Mouse (Mus musculus) hindbrain, embryonic 15.5 days (tissue): ENCODE results near the gene Ccdc120. TPM values are rescaled to one million over a fixed set of nuclear protein-coding genes. Genes with fewer than 3 reads are reported as not detected.
"Not testable (repeated sequence)": the region's sequence is repeated elsewhere in the genome, so short reads cannot be mapped to it uniquely, and the experiment has no call there.

Source experiments
- ATAC-seq: fragments of 200-750 bp; cut with Nextera tagmentation; 2 replicates; pipeline ENCODE4 v1.8.0; 2017; ENCODE audit warnings: low read depth, moderate number of reproducible peaks, moderate TSS enrichment; ENCODE audit not compliant: low FRiP score
- H3K27ac ChIP-seq: fragments of 300-500 bp; sonication (generic); replicated peaks from 2 replicates; pipeline ENCODE4 v1.5.1; 2015; ENCODE audit warnings: mild to moderate bottlenecking, inconsistent platforms
- H3K27me3 ChIP-seq: fragments of 300-500 bp; sonication (generic); 2 replicates; pipeline ENCODE4 v1.6.1; 2015; ENCODE audit warnings: control low read depth, inconsistent platforms
- H3K36me3 ChIP-seq: fragments of 300-500 bp; sonication (generic); 2 replicates; pipeline ENCODE4 v1.6.1; 2015; ENCODE audit warnings: control low read depth, inconsistent platforms
- H3K4me1 ChIP-seq: fragments of 300-500 bp; sonication (generic); replicated peaks from 2 replicates; pipeline ENCODE4 v1.6.1; 2015; ENCODE audit warnings: control low read depth, inconsistent platforms
- H3K4me2 ChIP-seq: fragments of 300-500 bp; sonication (generic); 2 replicates; pipeline ENCODE4 v1.6.1; 2015; ENCODE audit warnings: moderate library complexity, mild to moderate bottlenecking, inconsistent platforms
- H3K4me3 ChIP-seq: fragments of 300-500 bp; sonication (generic); 2 replicates; pipeline ENCODE4 v1.5.1; 2015; ENCODE audit warnings: mild to moderate bottlenecking, inconsistent platforms
- H3K9ac ChIP-seq: fragments of 300-500 bp; sonication (generic); 2 replicates; pipeline ENCODE4 v1.6.1; 2015; ENCODE audit warnings: inconsistent platforms
- H3K9me3 ChIP-seq: fragments of 300-500 bp; sonication (generic); 2 replicates; pipeline ENCODE4 v1.6.1; 2016; ENCODE audit warnings: control low read depth, inconsistent platforms
- WGBS: fragments of 180-500 bp; shearing (Covaris S2); methylation state at CpG from one replicate; pipeline ENCODE4 v1.1.7; 2015; 5-methylcytosine and 5-hydroxymethylcytosine counted together
- polyA plus RNA-seq: library from polyadenylated mRNA; unstranded; fragments of >200 nt; fragmentation: Nextera tagmentation; extraction: Ambion mirVana; gene quantifications from 2 replicates; pipeline ENCODE4 v1.2.1, GENCODE M21; 2015

Ccdc120 gene
- polyA plus RNA-seq, 1 experiment from 2014 or later, result 66.1 TPM

DNA sequence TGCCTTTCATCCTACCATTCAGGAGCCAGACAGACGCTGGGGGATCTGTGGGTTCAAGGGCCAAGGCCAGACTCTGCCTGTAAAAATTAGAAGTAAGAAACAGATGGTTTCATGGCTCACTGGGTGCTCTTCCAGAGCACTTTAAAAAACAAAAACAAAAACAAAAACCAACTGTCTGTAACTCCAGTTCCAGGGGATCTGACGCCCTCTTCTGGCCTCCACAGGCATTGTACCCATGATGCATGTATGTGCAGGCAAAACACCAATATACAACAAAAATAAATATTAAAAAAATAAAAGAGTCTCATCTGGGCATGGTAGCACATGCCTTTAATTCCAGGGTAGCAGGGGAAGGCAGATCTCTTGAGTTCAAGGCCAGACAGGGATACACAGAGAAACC, 22.1 kb upstream of the Ccdc120 start:
- no peak overlapping the region for H3K4me2 ChIP-seq
- no peak overlapping the region for H3K27ac ChIP-seq
- H3K9ac ChIP-seq, result no peak overlapping the region
- H3K36me3 ChIP-seq, result 0 out of 2 replicates have a peak, but pooled peaks cover 8% of the 10 kb centered on the region
- no peak for ATAC-seq
- no peak overlapping the region for H3K4me3 ChIP-seq
- no peaks in the 10 kb centered on the region for H3K9me3 ChIP-seq
- 47% methylated on average over 2 of the region's 2 CpGs for WGBS
- no peaks in the 10 kb centered on the region for H3K4me1 ChIP-seq
- no peaks in the 10 kb centered on the region for H3K27me3 ChIP-seq

DNA sequence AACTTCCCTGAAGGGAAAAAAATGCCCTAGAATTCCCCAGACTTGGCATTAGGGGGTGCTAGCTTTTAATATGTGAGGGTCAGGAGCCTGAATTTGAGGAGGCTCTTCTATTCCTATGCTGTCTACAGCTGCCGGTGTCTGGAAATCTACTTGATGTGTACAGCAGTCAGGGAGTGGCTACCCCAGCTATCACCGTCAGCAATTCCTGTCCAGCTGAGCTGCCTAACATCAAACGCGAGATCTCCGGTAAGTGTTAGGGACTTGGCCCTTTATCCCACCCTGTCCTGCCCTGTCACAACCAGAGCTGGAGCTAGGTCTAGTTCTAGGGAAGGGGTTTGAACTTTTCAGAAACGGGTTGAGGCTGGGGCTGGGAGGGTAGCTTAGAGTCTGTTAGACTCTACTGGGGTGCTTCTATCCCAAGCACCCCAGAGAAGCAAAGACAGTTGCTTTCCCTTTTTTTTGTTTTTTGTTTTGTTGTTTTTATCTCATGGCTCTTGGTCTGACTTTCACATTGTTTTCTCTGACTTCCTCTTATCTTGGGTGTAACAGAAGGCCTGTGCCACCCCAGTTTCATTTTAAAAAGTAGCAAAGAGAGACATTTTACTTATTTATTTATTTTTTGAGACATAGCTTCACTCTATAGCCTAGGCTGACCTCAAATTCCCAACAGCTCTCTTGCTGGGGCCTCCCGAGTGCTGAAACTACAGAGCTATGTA, 18.8 kb upstream of the Ccdc120 start:
- Histone ChIP-seq H3K36me3 (peaks cover 22% of the 10 kb centered on the region), H3K4me3 (no peak overlapping the region)
- 88% methylated on average over 7 of the region's 7 CpGs for WGBS

DNA sequence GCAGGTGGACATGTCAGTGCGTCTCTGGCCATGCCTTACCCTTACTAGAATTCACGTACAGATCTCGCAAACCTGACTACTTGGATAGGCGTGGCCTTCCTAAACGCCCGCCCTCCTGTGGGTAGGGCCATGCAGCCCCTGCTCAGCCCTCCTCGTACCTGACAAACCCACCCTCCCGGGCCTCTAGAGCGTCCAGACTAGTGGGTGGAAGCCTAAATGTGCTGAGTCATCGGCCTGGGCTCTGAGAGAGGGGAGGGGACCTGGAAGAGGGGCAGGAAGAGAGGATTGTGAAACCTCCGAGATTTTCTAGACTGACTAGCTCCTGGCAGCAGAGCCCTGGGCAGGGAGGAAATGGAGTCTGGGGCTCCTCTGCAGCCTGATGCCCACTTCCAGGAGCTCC, 15.1 kb upstream of the Ccdc120 start:
- Histone ChIP-seq H3K4me1 (peaks cover 28% of the 10 kb centered on the region), H3K9ac (peak overlapping the region; percentile 33), H3K36me3 (peaks cover 22% of the 10 kb centered on the region), H3K27ac (no peak overlapping the region), H3K27me3 (no peaks in the 10 kb centered on the region), H3K4me3 (peak overlapping the region; percentile 69), H3K4me2 (peak overlapping the region; percentile 67), H3K9me3 (no peaks in the 10 kb centered on the region)
- 20% methylated on average over 11 of the region's 11 CpGs for WGBS
- ATAC-seq, result peak; percentile 17; the same call in 1 of the 2 replicates

More for the DNA sequence above, 18.8 kb upstream of the Ccdc120 start:
- H3K27me3 ChIP-seq, result no peaks in the 10 kb centered on the region
- H3K9me3 ChIP-seq, result no peaks in the 10 kb centered on the region
- ATAC-seq, result no peak
- H3K9ac ChIP-seq, result no peak overlapping the region
- H3K4me1 ChIP-seq, result peaks cover 18% of the 10 kb centered on the region
- no peak overlapping the region for H3K27ac ChIP-seq
- H3K4me2 ChIP-seq, result no peak overlapping the region

DNA sequence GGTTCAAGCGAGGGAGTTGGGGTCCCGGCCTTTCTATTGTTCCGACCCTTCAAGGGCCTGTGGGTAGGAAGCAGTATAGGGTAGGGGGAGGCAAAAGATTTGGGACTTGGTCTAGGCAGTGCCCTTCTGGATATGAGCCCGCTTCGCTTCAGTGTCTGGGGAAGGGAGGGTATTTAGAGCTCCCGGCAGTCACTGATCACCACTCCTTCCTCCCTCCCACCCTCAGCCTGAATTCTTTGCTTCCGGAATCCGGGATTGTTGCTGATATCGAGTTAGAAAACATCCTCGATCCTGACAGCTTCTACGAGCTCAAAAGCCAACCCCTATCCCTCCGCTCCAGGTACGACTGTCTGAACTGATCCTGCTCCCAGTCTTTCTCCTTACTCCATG, 14.6 kb upstream of the Ccdc120 start:
- Histone ChIP-seq H3K9ac (peak overlapping the region; percentile 33), H3K4me3 (peak overlapping the region; percentile 69), H3K4me1 (peaks cover 28% of the 10 kb centered on the region), H3K4me2 (peak overlapping the region; percentile 67), H3K27me3 (no peaks in the 10 kb centered on the region), H3K9me3 (no peaks in the 10 kb centered on the region), H3K27ac (no peak overlapping the region), H3K36me3 (peaks cover 22% of the 10 kb centered on the region)
- ATAC-seq, result no peak
- WGBS, result 31% methylated on average over 13 of the region's 13 CpGs

- H3K4me1 ChIP-seq, result peaks cover 28% of the 10 kb centered on the region
- peak overlapping the region; percentile 69 for H3K4me3 ChIP-seq
- H3K9me3 ChIP-seq, result no peaks in the 10 kb centered on the region
- 0 out of 2 replicates have a peak overlapping the region, but pooled peaks have one; percentile 33 for H3K9ac ChIP-seq
- H3K36me3 ChIP-seq, result peaks cover 22% of the 10 kb centered on the region
- no peak for ATAC-seq
- WGBS, result 17% methylated on average over 9 of the region's 9 CpGs
- no peak overlapping the region for H3K27ac ChIP-seq
- H3K27me3 ChIP-seq, result no peaks in the 10 kb centered on the region
- peak overlapping the region; percentile 67 for H3K4me2 ChIP-seq
Observed at GRCm38 (mm10) chrX:7764657-7765280, 14.1 kb upstream of the Ccdc120 start.

DNA sequence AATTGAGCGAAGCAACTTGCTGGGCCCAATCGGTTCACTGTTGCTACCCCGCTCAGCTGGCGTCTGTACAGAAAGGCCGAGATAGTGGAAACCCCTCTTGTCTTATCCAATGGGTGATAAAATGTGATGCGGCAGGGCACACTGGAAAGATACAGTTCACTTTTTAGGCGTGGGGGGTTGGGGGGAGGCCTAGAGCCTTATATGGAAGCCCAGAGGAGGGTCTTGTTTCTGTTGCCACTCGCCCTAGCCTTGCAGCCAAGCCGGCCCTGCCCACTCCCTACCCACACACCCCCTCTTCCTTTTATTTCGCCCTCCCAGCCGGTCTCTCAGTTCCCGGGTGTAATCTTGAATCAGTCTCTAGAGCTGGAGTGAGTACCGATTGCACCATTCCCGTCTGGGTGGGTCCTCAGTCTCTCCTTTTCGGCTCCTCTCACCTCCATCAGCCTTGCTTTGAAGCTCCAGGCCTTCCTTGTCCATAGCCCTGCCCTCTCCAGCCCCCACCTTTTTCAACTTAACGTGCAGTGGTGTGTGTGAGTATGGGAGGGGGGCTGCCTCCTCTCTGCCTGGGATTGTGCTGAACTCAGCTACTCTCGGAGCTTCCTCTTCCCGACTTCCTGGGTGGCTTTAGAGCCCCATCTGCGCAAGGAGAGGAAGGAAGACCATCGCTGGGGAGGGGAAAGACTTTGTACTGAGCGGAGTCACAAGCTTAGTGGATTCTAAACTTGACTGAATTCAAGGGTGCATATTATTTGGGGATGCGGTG, 13.1 kb upstream of the Ccdc120 start:
- peak overlapping the region; percentile 30; the same call in 1 of the 2 replicates for H3K27ac ChIP-seq
- H3K9ac ChIP-seq, result peak overlapping the region; percentile 62
- WGBS, result 15% methylated on average over 22 of the region's 22 CpGs
- ATAC-seq, result peak; percentile 27; the same call in 1 of the 2 replicates
- peak overlapping the region; percentile 67 for H3K4me2 ChIP-seq
- H3K4me1 ChIP-seq, result peaks cover 28% of the 10 kb centered on the region
- peak overlapping the region; percentile 69 for H3K4me3 ChIP-seq
- H3K27me3 ChIP-seq, result no peaks in the 10 kb centered on the region
- H3K36me3 ChIP-seq, result peaks cover 22% of the 10 kb centered on the region
- H3K9me3 ChIP-seq, result no peaks in the 10 kb centered on the region

GRCm38 (mm10) chrX:7762921-7763197, 12.2 kb upstream of the Ccdc120 start:
- 24% methylated on average over 20 of the region's 21 CpGs for WGBS
- ATAC-seq, result no peak; the same call in 1 of the 2 replicates

DNA sequence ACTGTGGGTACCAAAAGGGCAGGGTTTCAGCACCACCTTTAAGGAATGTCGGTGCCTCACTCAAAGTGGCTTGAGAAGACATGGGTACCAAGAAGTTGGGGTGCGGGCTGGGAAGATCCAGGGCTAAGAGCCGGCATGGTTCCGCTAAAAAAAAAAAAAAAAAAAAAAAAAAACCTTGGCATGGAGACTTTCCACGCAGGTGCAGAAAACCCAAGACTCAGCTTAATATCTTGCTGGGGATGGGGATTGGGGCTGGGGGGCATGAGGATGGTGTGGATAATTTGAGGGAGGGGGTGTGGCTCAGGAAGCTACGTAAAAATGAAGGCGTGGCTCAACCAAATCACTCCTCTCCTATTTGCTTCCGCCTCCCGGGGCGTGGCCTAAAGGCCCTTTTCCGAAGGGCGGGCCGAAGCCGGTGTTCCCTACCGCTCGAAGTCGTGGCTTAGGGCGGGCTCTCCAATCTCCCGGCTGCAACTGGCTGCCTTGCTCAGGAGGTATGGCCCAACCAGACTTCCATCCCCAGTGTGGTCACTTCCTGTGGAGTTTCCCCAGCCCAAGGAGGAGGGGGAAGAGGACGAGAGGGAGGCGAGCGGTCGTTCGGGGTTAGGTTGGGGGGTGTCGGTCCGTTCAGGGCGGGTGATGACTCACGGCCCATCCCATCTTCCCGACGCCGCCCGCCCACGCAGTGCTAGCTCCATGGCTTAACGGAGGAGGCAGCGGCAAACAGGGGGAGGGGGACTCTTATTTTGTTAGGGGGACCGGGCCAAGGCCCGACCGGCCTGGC, 11.6 kb upstream of the Ccdc120 start, which contains the start of gene Tfe3:
Gene Tfe3, plus strand, starts transcription at position 424 of the 784 bp plus-strand sequence.
- H3K4me1 ChIP-seq, result peaks cover 28% of the 10 kb centered on the region
- peak; percentile 96 for ATAC-seq
- H3K36me3 ChIP-seq, result peaks cover 10% of the 10 kb centered on the region
- peak within 1 kb of the TSS; percentile 66 for H3K27ac ChIP-seq
- H3K27me3 ChIP-seq, result no peaks in the 10 kb centered on the region
- no peaks in the 10 kb centered on the region for H3K9me3 ChIP-seq
- H3K4me2 ChIP-seq, result peak within 1 kb of the TSS; percentile 67
- 28% methylated on average over 34 of the region's 38 CpGs for WGBS
- H3K4me3 ChIP-seq, result peak within 1 kb of the TSS; percentile 69
- peak within 1 kb of the TSS; percentile 62 for H3K9ac ChIP-seq

More at GRCm38 (mm10) chrX:7762921-7763197, 12.2 kb upstream of the Ccdc120 start:
- peak overlapping the region; percentile 69 for H3K4me3 ChIP-seq
- H3K4me1 ChIP-seq, result peaks cover 28% of the 10 kb centered on the region
- no peaks in the 10 kb centered on the region for H3K27me3 ChIP-seq
- peaks cover 14% of the 10 kb centered on the region for H3K36me3 ChIP-seq
- peak overlapping the region; percentile 67 for H3K4me2 ChIP-seq
- H3K9me3 ChIP-seq, result no peaks in the 10 kb centered on the region
- peak overlapping the region; percentile 62 for H3K9ac ChIP-seq
- peak overlapping the region; percentile 66 for H3K27ac ChIP-seq

DNA sequence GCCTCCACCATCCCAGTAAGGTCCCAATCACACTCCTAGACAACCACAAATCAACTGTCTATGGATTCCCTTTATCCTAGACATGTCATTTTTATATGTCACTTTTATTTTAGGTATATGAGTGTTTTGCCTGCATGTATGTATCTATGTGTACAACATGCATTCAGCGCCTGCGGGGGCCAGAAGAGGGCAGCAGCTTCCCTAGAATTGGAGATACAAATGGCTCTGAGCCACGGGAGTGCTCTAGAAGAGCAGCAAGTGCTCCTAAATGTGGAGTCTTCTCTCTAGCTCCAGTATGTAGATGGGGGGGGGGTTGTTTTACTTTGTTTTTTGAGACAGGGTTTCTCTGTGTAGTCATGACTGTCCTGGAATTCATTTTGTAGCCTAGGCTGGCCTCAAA, 2.9 kb upstream of the Ccdc120 start:
- not testable (repeated sequence) for H3K9me3 ChIP-seq, H3K27ac ChIP-seq, H3K36me3 ChIP-seq, H3K4me2 ChIP-seq, H3K9ac ChIP-seq, H3K27me3 ChIP-seq, H3K4me1 ChIP-seq, ATAC-seq, H3K4me3 ChIP-seq
- WGBS, result 31% methylated on average over 3 of the region's 3 CpGs

DNA sequence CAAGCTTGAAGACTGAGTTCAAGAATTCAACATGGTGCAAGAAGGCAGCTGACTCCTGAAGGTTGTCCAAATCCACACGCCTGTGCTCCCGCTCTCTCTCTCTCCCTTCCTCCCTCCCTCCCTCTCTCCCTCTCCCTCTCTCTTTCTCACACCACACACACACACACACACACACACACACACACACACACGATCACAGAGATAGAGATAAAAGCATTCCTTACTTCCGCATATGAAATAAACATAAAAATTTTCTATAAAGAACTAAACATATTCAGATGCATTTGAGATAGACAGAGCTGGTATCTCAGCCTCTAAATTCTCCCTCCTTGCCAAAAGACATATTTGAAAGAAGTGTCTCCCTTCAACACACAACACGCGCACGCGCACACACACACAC, 5.3 kb downstream of the Ccdc120 start:
- Histone ChIP-seq H3K27me3 (no peaks in the 10 kb centered on the region), H3K9ac (no peak overlapping the region), H3K36me3 (no peaks in the 10 kb centered on the region), H3K4me1 (peaks cover 7% of the 10 kb centered on the region), H3K9me3 (no peaks in the 10 kb centered on the region), H3K4me3 (no peak overlapping the region), H3K4me2 (no peak overlapping the region), H3K27ac (no peak overlapping the region)
- ATAC-seq, result no peak
- 90% methylated on average over 8 of the region's 8 CpGs for WGBS

- Histone ChIP-seq H3K4me2 (no peak overlapping the region), H3K27me3 (no peaks in the 10 kb centered on the region), H3K9ac (no peak overlapping the region), H3K4me1 (peaks cover 7% of the 10 kb centered on the region), H3K9me3 (no peaks in the 10 kb centered on the region), H3K36me3 (no peaks in the 10 kb centered on the region), H3K27ac (no peak overlapping the region), H3K4me3 (no peak overlapping the region)
- 31% methylated on average over 1 of the region's 1 CpGs for WGBS
- ATAC-seq, result no peak
Observed at GRCm38 (mm10) chrX:7744940-7745339, 5.8 kb downstream of the Ccdc120 start.
